ENCODE assay signal across 23 mouse cellular contexts in genomic region chr2:151036721-151037120, GRCm38 (mm10). TPM values are rescaled to one million over a fixed set of nuclear protein-coding genes. Genes with fewer than 3 reads are reported as not detected.
"Had no signal": no experiment of that assay in that cellular context is flagged by ENCODE, and none has a peak within 500 bp of the region (broad histone marks: within the 10 kb centered on the region; RNA-seq: fewer than 3 reads in every experiment).

No protein-coding gene starts in this region.

- H3K4me2 ChIP-seq: midbrain, embryonic 11.5 days; neural tube, embryonic 13.5 days; stomach, embryonic 15.5 days had no signal

- H3K27ac ChIP-seq: kidney, postnatal 0 days; layer of hippocampus, adult 2 months; limb, embryonic 10.5 days; macrophage; neural tube, embryonic 13.5 days; stomach, embryonic 15.5 days had no signal

- H3K27me3 ChIP-seq: megakaryocyte, embryonic 14.5 days; neural tube, embryonic 13.5 days; stomach, embryonic 15.5 days had no signal

- DNase-seq: kidney, adult 9 months; kidney, postnatal 4 days; lung, adult 2 months; lung, postnatal 10 days; retina, postnatal 1 day; right cerebral cortex, postnatal 14 days; thymus, adult 2 months; thymus, postnatal 25 days had no signal

- H3K9me3 ChIP-seq: limb, embryonic 10.5 days; megakaryocyte, embryonic 14.5 days; neural tube, embryonic 13.5 days; stomach, embryonic 15.5 days had no signal

- H3K36me3 ChIP-seq: neural tube, embryonic 13.5 days; stomach, embryonic 15.5 days had no signal

- ATAC-seq: intestine, postnatal 0 days; midbrain, embryonic 16.5 days had no signal

- H3K4me3 ChIP-seq: layer of hippocampus, adult 2 months; limb, embryonic 10.5 days; megakaryocyte, embryonic 14.5 days; neural tube, embryonic 13.5 days; stomach, embryonic 15.5 days had no signal

- H3K9ac ChIP-seq: neural tube, embryonic 13.5 days; stomach, embryonic 15.5 days had no signal

RNA-seq across cellular contexts. Expression of gene Gm14151, which starts 55.4 kb away (rescaled TPM):
- total RNA-seq: layer of hippocampus, adult 2 months; layer of hippocampus, postnatal 14 days; left cerebral cortex, postnatal 10 days had no signal
- polyA plus RNA-seq: intestine, postnatal 0 days; kidney, postnatal 0 days; limb, embryonic 10.5 days; limb, embryonic 14.5 days; lung, adult 2 months; macrophage; midbrain, embryonic 11.5 days; midbrain, embryonic 16.5 days; neural tube, embryonic 13.5 days; spleen, adult 2 months; stomach, embryonic 15.5 days; thymus, adult 2 months; urinary bladder, adult 2 months had no signal
